Mouse (Mus musculus) midbrain, postnatal 0 days (tissue): Measurements from ENCODE around the gene Hspb8. TPM values are rescaled to one million over a fixed set of nuclear protein-coding genes. Genes with fewer than 3 reads are reported as not detected.
"Not testable (repeated sequence)": the region's sequence is repeated elsewhere in the genome, so short reads cannot be mapped to it uniquely, and the experiment has no call there.

Experiments used
- ATAC-seq: fragments of 200-750 bp; cut with Nextera tagmentation; 2 replicates; pipeline ENCODE4 v1.8.0; 2017; ENCODE audit warnings: moderate number of reproducible peaks, mild to moderate bottlenecking, moderate TSS enrichment, moderate library complexity; ENCODE audit not compliant: low FRiP score
- DNase-seq: peaks from one replicate; pipeline ENCODE4 v3.0.0-alpha.2; 2015; ENCODE audit warnings: low spot score
- H3K27ac ChIP-seq: fragments of 300-500 bp; sonication (generic); 2 replicates; pipeline ENCODE4 v1.5.1; 2014; ENCODE audit warnings: low read depth, mild to moderate bottlenecking, low read length, mixed read lengths
- H3K27me3 ChIP-seq: fragments of 300-500 bp; sonication (generic); 2 replicates; pipeline ENCODE4 v1.6.1; 2014; ENCODE audit warnings: low read length, control low read depth, mixed read lengths; ENCODE audit not compliant: insufficient read depth
- H3K36me3 ChIP-seq: fragments of 300-500 bp; sonication (generic); 2 replicates; pipeline ENCODE4 v1.6.1; 2014; ENCODE audit warnings: low read length, control low read depth, mixed read lengths; ENCODE audit not compliant: insufficient read depth
- H3K4me1 ChIP-seq: fragments of 300-500 bp; sonication (generic); 2 replicates; pipeline ENCODE4 v1.6.1; 2014; ENCODE audit warnings: mild to moderate bottlenecking, control low read depth, antibody characterized with exemption, low read length, mixed read lengths; ENCODE audit not compliant: insufficient read depth
- H3K4me2 ChIP-seq: fragments of 300-500 bp; sonication (generic); 2 replicates; pipeline ENCODE4 v1.6.1; 2014; ENCODE audit warnings: low read depth, mild to moderate bottlenecking, low read length, mixed read lengths; ENCODE audit not compliant: poor library complexity, severe bottlenecking
- H3K4me3 ChIP-seq: fragments of 300-500 bp; sonication (generic); 2 replicates; pipeline ENCODE4 v1.5.1; 2014; ENCODE audit warnings: low read depth, mild to moderate bottlenecking, low read length, moderate library complexity
- H3K9ac ChIP-seq: fragments of 300-500 bp; sonication (generic); replicated peaks from 2 replicates; pipeline ENCODE4 v1.6.1; 2014; ENCODE audit warnings: mild to moderate bottlenecking, low read length, moderate library complexity, mixed read lengths; ENCODE audit not compliant: poor library complexity, severe bottlenecking
- H3K9me3 ChIP-seq: fragments of 300-500 bp; sonication (generic); 2 replicates; pipeline ENCODE4 v1.6.1; 2016; ENCODE audit warnings: low read length, control low read depth
- CTCF ChIP-seq: IDR thresholded peaks from 2 replicates; pipeline ENCODE4 v1.5.1; 2016; ENCODE audit warnings: antibody characterized with exemption, mild to moderate bottlenecking
- WGBS: fragments of 180-500 bp; shearing (Covaris S2); extraction: QIAGEN DNeasy Blood & Tissue Kit; methylation state at CpG from one replicate; pipeline ENCODE4 v1.1.7; 2014; 5-methylcytosine and 5-hydroxymethylcytosine counted together
- polyA plus RNA-seq: library from polyadenylated mRNA; unstranded; fragments of >200 nt; fragmentation: Nextera tagmentation; extraction: Ambion mirVana; gene quantifications from 2 replicates; pipeline ENCODE4 v1.2.1, GENCODE M21; 2015
- total RNA-seq: library from RNA; depleted of rRNA; stranded (reverse); fragments of >200 nt; gene quantifications from 2 replicates; pipeline ENCODE4 v1.2.3, GENCODE M21; 2014

Hspb8 gene
- total and polyA plus RNA-seq, 2 experiments from 2014 or later, result 7.5 to 19.8 TPM

- H3K4me2 ChIP-seq, result no peak overlapping the region
- H3K27me3 ChIP-seq, result no peaks in the 10 kb centered on the region
- H3K9me3 ChIP-seq, result no peaks in the 10 kb centered on the region
- H3K36me3 ChIP-seq, result 0 out of 2 replicates have a peak, but pooled peaks cover under 1% of the 10 kb centered on the region
- no peak overlapping the region for H3K9ac ChIP-seq
- ATAC-seq, result no peak
- H3K4me1 ChIP-seq, result no peaks in the 10 kb centered on the region
- TF ChIP-seq CTCF, result no peak
- no peak overlapping the region for H3K27ac ChIP-seq
- DNase-seq, result no peak
- WGBS, result 34% methylated on average over 4 of the region's 4 CpGs
- no peak overlapping the region for H3K4me3 ChIP-seq
Observed at GRCm38 (mm10) chr5:116438328-116438727, 15.7 kb upstream of the Hspb8 start.

GRCm38 (mm10) chr5:116436117-116436516 lies 13.5 kb upstream of the Hspb8 start:
- H3K4me2 ChIP-seq, result no peak overlapping the region
- no peak for TF ChIP-seq CTCF
- no peak overlapping the region for H3K4me3 ChIP-seq
- H3K27me3 ChIP-seq, result no peaks in the 10 kb centered on the region
- H3K9me3 ChIP-seq, result no peaks in the 10 kb centered on the region
- no peak overlapping the region for H3K27ac ChIP-seq
- no peak overlapping the region for H3K9ac ChIP-seq
- ATAC-seq, result no peak
- no peak for DNase-seq
- H3K4me1 ChIP-seq, result no peaks in the 10 kb centered on the region
- no peaks in the 10 kb centered on the region for H3K36me3 ChIP-seq

- Histone ChIP-seq H3K9ac (no peak overlapping the region), H3K4me2 (no peak overlapping the region), H3K36me3 (no peaks in the 10 kb centered on the region), H3K4me1 (no peaks in the 10 kb centered on the region), H3K4me3 (no peak overlapping the region), H3K27me3 (no peaks in the 10 kb centered on the region), H3K27ac (no peak overlapping the region), H3K9me3 (no peaks in the 10 kb centered on the region)
- ATAC-seq, result no peak
- no peak for DNase-seq
- 50% methylated on average over 13 of the region's 13 CpGs for WGBS
- no peak for TF ChIP-seq CTCF
Observed at GRCm38 (mm10) chr5:116434976-116435850, 12.5 kb upstream of the Hspb8 start.

- Histone ChIP-seq H3K27ac (no peak overlapping the region), H3K36me3 (no peaks in the 10 kb centered on the region), H3K9me3 (no peaks in the 10 kb centered on the region), H3K9ac (no peak overlapping the region), H3K4me1 (no peaks in the 10 kb centered on the region), H3K4me2 (no peak overlapping the region), H3K27me3 (no peaks in the 10 kb centered on the region), H3K4me3 (no peak overlapping the region)
- 55% methylated on average over 6 of the region's 7 CpGs for WGBS
- ATAC-seq (no peak), DNase-seq (no peak)
- TF ChIP-seq CTCF, result no peak
Observed at GRCm38 (mm10) chr5:116432871-116433270, 10.2 kb upstream of the Hspb8 start.

GRCm38 (mm10) chr5:116426701-116427100 lies 4.0 kb upstream of the Hspb8 start:
- DNase-seq, result no peak
- no peak overlapping the region for H3K9ac ChIP-seq
- no peaks in the 10 kb centered on the region for H3K36me3 ChIP-seq
- H3K9me3 ChIP-seq, result no peaks in the 10 kb centered on the region
- H3K4me1 ChIP-seq, result no peaks in the 10 kb centered on the region
- ATAC-seq, result no peak
- H3K27me3 ChIP-seq, result peaks cover 2% of the 10 kb centered on the region; the same call in 1 of the 2 replicates
- 90% methylated on average over 2 of the region's 2 CpGs for WGBS
- no peak overlapping the region for H3K4me2 ChIP-seq
- H3K4me3 ChIP-seq, result no peak overlapping the region
- H3K27ac ChIP-seq, result no peak overlapping the region
- no peak for TF ChIP-seq CTCF

GRCm38 (mm10) chr5:116425709-116426108 lies 3.0 kb upstream of the Hspb8 start:
- WGBS, result 86% methylated on average over 3 of the region's 3 CpGs
- H3K9ac ChIP-seq, H3K36me3 ChIP-seq: not testable (repeated sequence)

More at GRCm38 (mm10) chr5:116425709-116426108, 3.0 kb upstream of the Hspb8 start:
- H3K4me3 ChIP-seq, H3K4me1 ChIP-seq, H3K27ac ChIP-seq, H3K4me2 ChIP-seq, H3K27me3 ChIP-seq, DNase-seq, ATAC-seq, H3K9me3 ChIP-seq: not testable (repeated sequence)
